Mouse (Mus musculus): Measurements from ENCODE around the gene Mvd. TPM values are rescaled to one million over a fixed set of nuclear protein-coding genes. Genes with fewer than 3 reads are reported as not detected.

The Mvd gene
- total RNA-seq, 2 experiments from 2014 or later: 6.9 to 7.9 TPM

GRCm38 (mm10) chr8:122459218-122459900 lies 16.1 kb upstream of the Mvd start:
- DNase-seq: no peak

GRCm38 (mm10) chr8:122457171-122457570 lies 13.9 kb upstream of the Mvd start:
- no peak for DNase-seq

GRCm38 (mm10) chr8:122454409-122454808 lies 11.2 kb upstream of the Mvd start:
- no peak for DNase-seq

- DNase-seq: no peak
These were observed 8.9 kb upstream of the Mvd start for GRCm38 (mm10) chr8:122452154-122452553.

GRCm38 (mm10) chr8:122451161-122451703 lies 8.0 kb upstream of the Mvd start:
- DNase-seq: no peak

- no peak for DNase-seq
These were observed 2.0 kb upstream of the Mvd start for GRCm38 (mm10) chr8:122445203-122445602.

- peak; percentile 84 for DNase-seq
These were observed 981 bp upstream of the Mvd start for GRCm38 (mm10) chr8:122444058-122444748.

- DNase-seq: no peak
These were observed 441 bp downstream of the Mvd start for GRCm38 (mm10) chr8:122442781-122443180.

GRCm38 (mm10) chr8:122442356-122442755 lies 866 bp downstream of the Mvd start:
- no peak for DNase-seq

GRCm38 (mm10) chr8:122441326-122441725 lies 1.9 kb downstream of the Mvd start:
- no peak for DNase-seq

GRCm38 (mm10) chr8:122439336-122439735 lies 3.9 kb downstream of the Mvd start:
- no peak for DNase-seq

- DNase-seq: no peak
These were observed 5.4 kb downstream of the Mvd start for GRCm38 (mm10) chr8:122437708-122438331.

- no peak for DNase-seq
These were observed 6.6 kb downstream of the Mvd start for GRCm38 (mm10) chr8:122436586-122437125.

GRCm38 (mm10) chr8:122436146-122436545 lies 7.1 kb downstream of the Mvd start:
- no peak for DNase-seq

GRCm38 (mm10) chr8:122435375-122435774 lies 7.8 kb downstream of the Mvd start:
- no peak for DNase-seq

GRCm38 (mm10) chr8:122433269-122433905 lies 9.8 kb downstream of the Mvd start:
- DNase-seq: no peak

- peak; percentile 68 for DNase-seq
These were observed 10.6 kb downstream of the Mvd start, which contains the start of gene Cyba for GRCm38 (mm10) chr8:122432443-122433268. Gene Cyba (minus strand): TSS chr8:122432930.

- peak; percentile 39 for DNase-seq
These were observed 11.4 kb downstream of the Mvd start for GRCm38 (mm10) chr8:122431694-122432442.

GRCm38 (mm10) chr8:122430646-122431045 lies 12.6 kb downstream of the Mvd start:
- no peak for DNase-seq

- no peak for DNase-seq
These were observed 13.1 kb downstream of the Mvd start for GRCm38 (mm10) chr8:122430058-122430636.
